Mouse (Mus musculus): ENCODE measurements at regions not wholly inside any gene's neighbourhood (a gene's known extent, or its start where the extent isn't known, plus 50 kb on each side); places are given as distances from the start of the nearest gene placed in this dataset.
A peak's percentile ranks its signal among the peaks of the same experiment; 100 is the strongest.

- DNase-seq, result peak; percentile 75
Measured at GRCm38 (mm10) chr2:148622216-148622615, 50.2 kb upstream of the Nxt1 start.

DNA sequence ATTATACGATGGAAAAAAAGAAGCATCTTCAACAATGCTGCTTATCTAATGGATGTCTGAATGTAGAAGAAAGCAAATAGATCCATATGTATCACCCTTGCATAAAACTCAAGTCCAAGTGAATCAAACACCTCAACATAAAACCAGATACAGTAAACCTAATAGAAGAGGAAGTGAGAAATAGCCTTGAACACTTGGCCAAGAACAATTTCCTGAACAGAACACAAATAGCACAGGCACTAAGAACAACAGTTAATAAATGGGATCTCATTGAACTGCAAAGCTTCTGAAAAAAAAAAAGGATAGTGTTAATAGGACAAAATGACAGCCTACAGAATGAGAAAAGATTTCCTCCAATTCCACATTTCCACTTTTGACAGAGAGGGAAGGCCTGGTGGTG, 60.5 kb upstream of the Nxt1 start:
- no peak for DNase-seq

GRCm38 (mm10) chr2:148605425-148605930, 66.9 kb upstream of the Nxt1 start:
- no peak for DNase-seq

GRCm38 (mm10) chr2:148603951-148604350, 68.5 kb upstream of the Nxt1 start:
- no peak for DNase-seq

- DNase-seq, result no peak
Measured at GRCm38 (mm10) chr2:148603315-148603714, 69.1 kb upstream of the Nxt1 start.

DNA sequence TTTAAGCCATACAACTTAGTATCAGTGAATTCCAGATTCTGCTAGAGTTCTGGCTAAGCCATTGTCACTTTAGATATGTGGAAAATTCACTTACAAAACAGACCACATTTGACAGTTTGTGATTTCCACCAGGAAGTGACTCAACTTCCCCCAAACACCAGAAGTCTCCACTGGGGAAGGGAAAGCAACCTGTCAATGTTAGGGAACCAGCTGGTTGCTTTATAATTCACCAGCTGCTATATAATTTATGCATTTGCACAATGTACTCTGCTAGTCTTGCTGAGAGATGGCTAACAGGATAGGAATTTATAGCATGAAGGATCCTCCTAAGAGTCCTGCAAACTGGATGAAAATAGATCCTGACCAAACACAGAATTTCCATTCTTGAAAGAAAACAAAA, 72.9 kb upstream of the Nxt1 start:
- DNase-seq, result no peak

- no peak for DNase-seq
Measured at GRCm38 (mm10) chr2:148596966-148597365, 75.4 kb upstream of the Nxt1 start.

GRCm38 (mm10) chr2:148585721-148586335, 86.6 kb upstream of the Nxt1 start:
- no peak for DNase-seq

- no peak for DNase-seq
Measured at GRCm38 (mm10) chr2:148582208-148582607, 90.2 kb upstream of the Nxt1 start.

GRCm38 (mm10) chr2:148581666-148582065, 90.7 kb upstream of the Nxt1 start:
- DNase-seq, result no peak

DNA sequence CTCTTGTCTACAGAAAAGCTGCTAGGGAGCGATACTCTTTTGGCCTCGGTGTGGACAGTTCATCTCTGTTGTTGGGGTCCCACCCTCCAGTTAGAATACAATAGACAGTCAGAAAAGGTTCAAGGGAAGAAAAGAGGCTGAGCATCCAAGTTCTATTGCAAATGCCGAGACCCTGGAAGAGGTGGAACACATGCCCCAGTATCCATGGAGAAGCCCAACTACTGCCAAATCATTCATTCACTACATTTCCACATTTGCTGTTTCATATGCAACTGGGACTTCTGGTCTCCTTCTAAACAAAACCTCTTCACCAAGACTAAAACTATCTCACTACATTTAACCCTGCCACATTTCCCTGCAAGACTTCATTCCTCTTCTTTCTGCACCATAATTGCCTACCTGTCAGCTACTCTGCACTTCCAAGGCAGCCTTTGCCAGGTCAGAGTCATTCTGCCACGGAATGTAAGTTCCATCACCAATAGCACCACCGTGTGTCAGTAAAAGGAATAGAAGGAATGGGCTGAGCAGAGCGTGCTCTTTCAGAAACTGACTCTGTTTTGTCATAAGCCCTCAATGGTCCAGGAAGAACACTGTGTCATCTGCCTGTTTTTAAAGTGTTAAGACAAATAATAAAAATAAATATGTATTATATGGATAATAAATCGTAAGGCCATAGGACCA, 92.0 kb upstream of the Nxt1 start:
- DNase-seq, result no peak

GRCm38 (mm10) chr2:148579564-148579963, 92.8 kb upstream of the Nxt1 start:
- DNase-seq, result no peak

GRCm38 (mm10) chr2:148579027-148579426, 93.4 kb upstream of the Nxt1 start:
- no peak for DNase-seq

GRCm38 (mm10) chr2:148578176-148578575, 94.2 kb upstream of the Nxt1 start:
- no peak for DNase-seq

DNA sequence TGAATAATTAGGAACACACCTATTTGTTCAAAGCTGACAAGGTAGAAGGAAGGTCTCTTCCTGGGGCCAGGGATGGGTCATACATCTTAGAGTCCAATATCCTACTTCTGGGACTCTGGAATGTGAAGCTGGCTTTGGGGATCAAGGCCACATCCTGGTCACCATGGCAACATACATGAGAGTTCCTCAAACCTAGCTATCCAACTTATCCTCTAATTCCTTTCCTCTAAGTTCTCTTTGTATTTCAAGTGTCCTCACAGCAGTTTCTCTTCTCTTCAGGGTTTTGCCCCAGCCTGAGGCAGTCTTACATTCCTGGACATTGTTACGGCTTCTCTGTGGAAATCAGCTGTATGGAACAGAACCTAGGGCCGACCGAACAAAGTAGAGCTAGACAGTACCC, 97.0 kb upstream of the Nxt1 start:
- no peak for DNase-seq

DNA sequence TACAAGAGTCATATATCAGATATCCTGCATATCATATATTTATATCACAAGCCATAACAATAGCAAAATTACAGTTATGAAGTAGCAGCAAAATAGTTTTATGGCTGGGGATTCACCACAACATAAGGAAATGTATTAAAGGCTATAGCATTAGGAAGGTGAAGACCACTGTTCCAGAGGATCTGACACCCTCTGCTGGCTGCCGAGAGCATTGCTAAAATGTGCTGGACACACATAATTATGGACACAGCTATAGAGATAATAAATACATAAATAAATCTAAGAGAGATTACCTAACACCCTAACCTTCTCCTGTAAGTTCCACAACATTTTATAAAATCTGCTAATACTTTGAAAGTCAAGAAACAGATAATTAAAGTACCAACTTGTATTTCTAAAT, 100.2 kb upstream of the Nxt1 start:
- DNase-seq, result peak; percentile 26

- no peak for DNase-seq
Measured at GRCm38 (mm10) chr2:148571616-148572015, 100.8 kb upstream of the Nxt1 start.

DNA sequence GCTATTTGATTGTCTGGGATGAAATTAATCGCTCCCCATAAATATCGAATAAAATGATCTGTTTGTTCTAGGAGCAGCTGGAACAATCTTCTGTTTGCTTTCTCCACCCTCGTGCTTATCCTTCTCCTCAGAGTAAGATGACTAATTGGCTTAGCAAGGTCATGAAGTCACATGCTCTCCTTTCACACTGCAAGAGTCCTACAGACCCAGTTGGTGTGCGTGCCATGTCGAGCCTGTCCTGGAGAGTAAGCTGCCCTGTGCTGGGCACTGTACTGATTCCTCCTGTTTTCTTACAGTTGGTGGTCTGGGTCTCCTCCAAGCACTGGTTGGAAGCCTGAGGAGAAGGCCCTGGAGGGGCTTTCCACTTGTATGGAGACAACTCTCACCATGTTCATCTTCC, 101.4 kb upstream of the Nxt1 start:
- DNase-seq, result peak; percentile 44

DNA sequence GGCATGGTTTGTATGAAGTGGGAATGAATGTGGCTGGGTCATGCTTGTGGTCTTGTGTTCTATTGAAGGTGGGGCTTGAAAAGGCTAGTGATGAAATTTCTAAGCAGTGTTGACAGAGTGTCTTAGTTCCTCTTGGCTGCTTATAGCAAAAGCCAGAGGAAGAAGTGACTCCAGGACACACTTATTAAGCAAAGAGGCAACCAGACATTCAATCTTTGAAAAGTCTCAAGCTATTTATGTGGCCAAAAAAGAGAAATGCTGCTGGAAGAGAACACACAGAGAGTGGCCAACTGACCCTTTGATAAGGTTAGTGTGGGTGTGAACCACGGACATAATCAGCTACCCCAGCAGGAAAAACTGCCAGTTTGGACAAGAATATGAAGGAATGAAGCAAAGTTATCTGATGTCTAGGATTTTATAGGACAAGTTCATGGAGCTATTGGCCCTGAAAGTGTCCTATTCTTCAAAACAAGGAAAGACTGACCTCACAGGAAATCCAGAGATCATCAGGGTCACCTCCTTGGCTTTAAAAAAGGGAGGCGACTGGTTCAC, 104.4 kb upstream of the Nxt1 start:
- no peak for DNase-seq

- no peak for DNase-seq
Measured at GRCm38 (mm10) chr2:148563390-148563789, 109.0 kb upstream of the Nxt1 start.

GRCm38 (mm10) chr2:148562041-148562440, 110.4 kb upstream of the Nxt1 start:
- DNase-seq, result no peak

DNA sequence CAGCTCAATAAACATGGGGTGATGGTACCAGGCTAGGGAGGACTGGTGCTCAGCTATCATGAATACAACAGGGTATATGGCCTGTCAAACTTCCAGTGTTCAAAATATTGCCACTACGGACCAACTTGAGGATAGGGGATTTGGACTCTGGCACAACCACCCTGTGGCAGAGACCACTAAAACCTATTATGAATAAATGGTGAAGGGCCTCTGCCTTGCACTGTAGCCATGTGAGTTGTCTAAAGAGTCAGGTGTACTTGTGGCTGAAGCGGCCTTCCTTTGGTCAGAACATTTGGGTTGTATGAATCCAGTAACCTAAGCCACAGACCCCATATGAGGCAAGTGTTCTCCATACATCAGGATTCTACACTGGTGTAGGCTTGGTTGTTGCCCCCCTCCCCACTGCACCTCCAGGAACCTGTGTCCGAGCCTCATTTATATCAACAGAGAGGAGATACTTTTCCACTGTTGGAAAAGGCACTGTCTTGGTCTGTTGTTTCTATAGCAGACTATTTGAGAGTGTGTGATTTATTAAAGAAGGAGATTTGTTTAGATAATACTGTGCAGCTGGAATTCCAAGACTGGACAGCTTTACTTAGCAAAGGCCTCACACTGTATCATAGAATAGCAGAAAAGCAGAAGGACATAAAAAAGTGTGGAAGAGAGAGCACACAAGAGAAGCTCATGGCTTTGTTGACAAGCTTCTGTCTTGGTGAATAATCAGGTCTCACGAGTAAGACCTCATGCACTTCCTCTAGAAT, 112.2 kb upstream of the Nxt1 start:
- no peak for DNase-seq

GRCm38 (mm10) chr2:148559376-148559775, 113.0 kb upstream of the Nxt1 start:
- no peak for DNase-seq
